Mouse (Mus musculus) MEL (cell line): ENCODE measurements around the gene Grb7. TPM values are rescaled to one million over a fixed set of nuclear protein-coding genes. Genes with fewer than 3 reads are reported as not detected.

Experiments used
- DNase-seq: peaks from one replicate; pipeline ENCODE4 v3.0.0; 2011; ENCODE audit warnings: low read depth, low spot score
- H3K27ac ChIP-seq: 2 replicates; pipeline ENCODE4 v1.5.1; 2012; ENCODE audit warnings: low read depth, mild to moderate bottlenecking, control low read depth, low read length, moderate library complexity; ENCODE audit not compliant: control insufficient read depth
- H3K27me3 ChIP-seq, 2 experiments: fragments of 150-350 bp in 1 of 2; sonication (generic) in 1 of 2; 2 replicates each; pipeline ENCODE4 v1.6.1; 2012; ENCODE audit warnings: low read length in 2 of 2, mild to moderate bottlenecking in 2 of 2, improper control_type of control experiment in 1 of 2, moderate library complexity in 1 of 2; ENCODE audit not compliant: insufficient read depth in 2 of 2, control insufficient read depth in 1 of 2
- H3K36me3 ChIP-seq, 2 experiments: 2 replicates each; pipeline ENCODE4 v1.6.1; 2012 to 2014; ENCODE audit warnings: low read length in 2 of 2, improper control_type of control experiment in 1 of 2, inconsistent platforms in 1 of 2, mild to moderate bottlenecking in 1 of 2; ENCODE audit not compliant: insufficient read depth in 2 of 2, control insufficient read depth in 1 of 2
- H3K4me1 ChIP-seq, 2 experiments: fragments of 150-350 bp in 1 of 2; sonication (generic) in 1 of 2; 2 replicates each; pipeline ENCODE4 v1.6.1; 2012; ENCODE audit warnings: low read length in 2 of 2, improper control_type of control experiment in 1 of 2, mild to moderate bottlenecking in 1 of 2; ENCODE audit not compliant: insufficient read depth in 2 of 2, control insufficient read depth in 1 of 2
- H3K4me3 ChIP-seq, 2 experiments: fragments of 150-350 bp in 1 of 2; sonication (generic) in 1 of 2; 2 replicates each; pipeline ENCODE4 v1.5.1; 2012; ENCODE audit warnings: low read depth in 2 of 2, low read length in 2 of 2, mild to moderate bottlenecking in 2 of 2, moderate library complexity in 2 of 2, control low read depth in 1 of 2, improper control_type of control experiment in 1 of 2; ENCODE audit not compliant: control insufficient read depth in 1 of 2, insufficient read depth in 1 of 2
- H3K79me2 ChIP-seq: 2 replicates; pipeline ENCODE4 v1.6.1; 2012; ENCODE audit warnings: mild to moderate bottlenecking, low read length, moderate library complexity; ENCODE audit not compliant: control insufficient read depth, poor library complexity, insufficient read depth
- H3K9ac ChIP-seq: 2 replicates; pipeline ENCODE4 v1.6.1; 2012; ENCODE audit warnings: low read depth, mild to moderate bottlenecking, control low read depth, low read length, moderate library complexity; ENCODE audit not compliant: control insufficient read depth, poor library complexity, severe bottlenecking
- H3K9me3 ChIP-seq: fragments of 150-350 bp; sonication (generic); replicated peaks from 2 replicates; pipeline ENCODE4 v1.6.1; 2012; ENCODE audit warnings: mild to moderate bottlenecking, low read length, improper control_type of control experiment, moderate library complexity; ENCODE audit not compliant: insufficient read depth
- CHD1 ChIP-seq: IDR thresholded peaks from 2 replicates; pipeline ENCODE4 v1.6.1; 2012; ENCODE audit warnings: low read depth, mild to moderate bottlenecking, inconsistent platforms, low read length, improper control_type of control experiment
- CTCF ChIP-seq, 3 experiments: IDR thresholded peaks in 2 of 3; conservative IDR thresholded peaks in 1 of 3; 2 replicates each; pipeline ENCODE4 v1.5.1; 2011 to 2012; ENCODE audit warnings: low read length in 3 of 3, low read depth in 2 of 3, mild to moderate bottlenecking in 2 of 3, improper control_type of control experiment in 1 of 3, inconsistent platforms in 1 of 3, mixed read lengths in 1 of 3, moderate library complexity in 1 of 3; ENCODE audit not compliant: control insufficient read depth in 1 of 3, insufficient read depth in 1 of 3, poor library complexity in 1 of 3, severe bottlenecking in 1 of 3
- ETS1 ChIP-seq: IDR thresholded peaks from 2 replicates; pipeline ENCODE4 v1.6.1; 2012; ENCODE audit warnings: low read depth, mild to moderate bottlenecking, inconsistent platforms, low read length, improper control_type of control experiment, moderate library complexity
- GATA1 ChIP-seq: IDR thresholded peaks from 2 replicates; pipeline ENCODE4 v1.6.1; 2011; ENCODE audit warnings: low read depth, low read length, improper control_type of control experiment
- HCFC1 ChIP-seq: IDR thresholded peaks from 2 replicates; pipeline ENCODE4 v1.6.1; 2012; ENCODE audit warnings: low read depth, mild to moderate bottlenecking, inconsistent platforms, low read length, improper control_type of control experiment, moderate library complexity
- JUND ChIP-seq: IDR thresholded peaks from 2 replicates; pipeline ENCODE4 v1.6.1; 2011; ENCODE audit warnings: low read depth, mild to moderate bottlenecking, improper control_type of control experiment, low read length
- MAZ ChIP-seq: IDR thresholded peaks from 2 replicates; pipeline ENCODE4 v1.6.1; 2012; ENCODE audit warnings: low read depth, mild to moderate bottlenecking, inconsistent platforms, low read length, improper control_type of control experiment
- MEF2A ChIP-seq: IDR thresholded peaks from 2 replicates; pipeline ENCODE4 v1.6.1; 2014; ENCODE audit warnings: low read depth, mild to moderate bottlenecking, inconsistent platforms, low read length, improper control_type of control experiment; ENCODE audit not compliant: poor library complexity, insufficient replicate concordance, severe bottlenecking; ENCODE audit errors: extremely low read depth
- MYB ChIP-seq: IDR thresholded peaks from 2 replicates; pipeline ENCODE4 v1.6.1; 2011; ENCODE audit warnings: mild to moderate bottlenecking, low read depth, low read length, improper control_type of control experiment
- MYC ChIP-seq: IDR thresholded peaks from 2 replicates; pipeline ENCODE4 v1.6.1; 2011; ENCODE audit warnings: low read depth, mild to moderate bottlenecking, low read length, improper control_type of control experiment, moderate library complexity
- POLR2A ChIP-seq, 2 experiments: IDR thresholded peaks; 2 replicates each; pipeline ENCODE4 v1.6.1; 2011 to 2012; ENCODE audit warnings: low read length in 2 of 2, mild to moderate bottlenecking in 2 of 2, control low read depth in 1 of 2, improper control_type of control experiment in 1 of 2, low read depth in 1 of 2, moderate library complexity in 1 of 2; ENCODE audit not compliant: control insufficient read depth in 1 of 2, insufficient read depth in 1 of 2, poor library complexity in 1 of 2
- POLR2AphosphoS2 ChIP-seq: IDR thresholded peaks from 2 replicates; pipeline ENCODE4 v1.6.1; 2011; ENCODE audit warnings: low read length, improper control_type of control experiment
- SIN3A ChIP-seq: IDR thresholded peaks from 2 replicates; pipeline ENCODE4 v1.6.1; 2012; ENCODE audit warnings: low read length, improper control_type of control experiment, inconsistent platforms
- TAL1 ChIP-seq: IDR thresholded peaks from 2 replicates; pipeline ENCODE4 v1.6.1; 2012; ENCODE audit warnings: mild to moderate bottlenecking, inconsistent platforms, low read length, moderate library complexity, mixed read lengths
- TCF12 ChIP-seq: IDR thresholded peaks from 2 replicates; pipeline ENCODE4 v1.6.1; 2014; ENCODE audit warnings: low read depth, mild to moderate bottlenecking, inconsistent platforms, low read length, improper control_type of control experiment, moderate library complexity
- UBTF ChIP-seq: IDR thresholded peaks from 2 replicates; pipeline ENCODE4 v1.6.1; 2012; ENCODE audit warnings: low read depth, mild to moderate bottlenecking, inconsistent platforms, low read length, improper control_type of control experiment, moderate library complexity, borderline replicate concordance; ENCODE audit not compliant: insufficient read depth
- ZC3H11A ChIP-seq: IDR thresholded peaks from 2 replicates; pipeline ENCODE4 v1.6.1; 2012; ENCODE audit warnings: low read depth, mild to moderate bottlenecking, inconsistent platforms, low read length, improper control_type of control experiment
- ZKSCAN1 ChIP-seq: IDR thresholded peaks from 2 replicates; pipeline ENCODE4 v1.6.1; 2012; ENCODE audit warnings: low read depth, mild to moderate bottlenecking, inconsistent platforms, low read length, improper control_type of control experiment, moderate library complexity
- ZMIZ1 ChIP-seq: IDR thresholded peaks from 2 replicates; pipeline ENCODE4 v1.6.1; 2012; ENCODE audit warnings: low read depth, mild to moderate bottlenecking, inconsistent platforms, low read length, improper control_type of control experiment, moderate library complexity
- ZNF384 ChIP-seq: IDR thresholded peaks from 2 replicates; pipeline ENCODE4 v1.6.1; 2012; ENCODE audit warnings: low read depth, mild to moderate bottlenecking, inconsistent platforms, low read length, improper control_type of control experiment
- polyA plus RNA-seq, 2 experiments: library from polyadenylated mRNA; stranded (reverse) in 1 of 2; unstranded in 1 of 2; fragments of >175 nt in 1 of 2; fragments of >200 nt in 1 of 2; gene quantifications; 2 replicates each; pipeline versions ENCODE4 v1.2.1 to v1.2.4; 2012; ENCODE audit warnings: low replicate concordance in 2 of 2, low read depth in 1 of 2; ENCODE audit not compliant: insufficient read length in 2 of 2, insufficient read depth in 1 of 2, missing spikeins in 1 of 2
- total RNA-seq: library from RNA; depleted of rRNA; stranded (reverse); fragments of 300-350 nt; gene quantifications from 2 replicates; pipeline ENCODE4 v1.2.3, GENCODE M21; 2012

The Grb7 gene
- total and polyA plus RNA-seq, 3 experiments, result 0.21 TPM; not detected in 2

DNA sequence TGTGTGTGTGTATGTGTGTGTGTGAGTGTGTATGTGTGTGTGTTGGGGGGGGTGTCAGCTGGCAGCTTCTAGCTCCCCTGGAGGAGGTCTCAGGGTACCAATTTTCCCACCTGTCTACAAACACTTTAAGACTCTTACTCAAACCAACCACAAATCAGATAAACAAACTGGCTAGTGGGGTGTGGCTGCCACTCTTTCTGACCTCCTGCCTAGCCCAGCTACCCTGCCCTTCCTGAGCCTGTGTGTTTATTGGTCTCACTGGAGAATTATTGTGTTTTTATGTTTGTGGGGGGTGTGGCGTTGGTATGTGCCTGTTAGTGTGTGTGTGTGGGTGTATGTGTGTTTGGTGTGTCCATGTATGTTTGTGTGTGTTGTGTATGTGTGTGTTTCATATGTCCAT lies 29.1 kb upstream of the Grb7 start:
- H3K27ac ChIP-seq, result no peak overlapping the region
- H3K9ac ChIP-seq, result no peak overlapping the region
- H3K36me3 ChIP-seq, result no peaks in the 10 kb centered on the region
- no peaks in the 10 kb centered on the region for H3K79me2 ChIP-seq
- DNase-seq, result no peak
- H3K9me3 ChIP-seq, result no peaks in the 10 kb centered on the region
- H3K4me3 ChIP-seq, result no peak overlapping the region
- peaks cover 7 to 9% of the 10 kb centered on the region in 2 experiments for H3K27me3 ChIP-seq
- TF ChIP-seq UBTF (no peak), CHD1 (no peak), TAL1 (no peak), JUND (no peak), ZMIZ1 (no peak), ZKSCAN1 (no peak), POLR2A (IDR thresholded peaks at IDR 0.05; ENCODE audit: control insufficient read depth in 1 of 2, insufficient read depth in 1 of 2, low read depth in 1 of 2, low read length in 2 of 2, poor library complexity in 1 of 2) (no peak), ZNF384 (no peak), MYB (no peak), ETS1 (no peak), POLR2AphosphoS2 (no peak), HCFC1 (no peak), SIN3A (no peak), CTCF (IDR thresholded peaks at IDR 0.05 in 2 of 3, conservative IDR thresholded peaks at IDR 0.05 in 1 of 3; ENCODE audit: control insufficient read depth in 1 of 3, insufficient read depth in 1 of 3, low read depth in 2 of 3, low read length in 3 of 3, poor library complexity in 1 of 3, severe bottlenecking in 1 of 3) (no peak), MYC (no peak), TCF12 (no peak), GATA1 (no peak), MEF2A (no peak), ZC3H11A (no peak), MAZ (no peak)
- H3K4me1 ChIP-seq, result peaks cover 0 to 7% of the 10 kb centered on the region in 2 experiments; a peak in 2 of 4 replicates

DNA sequence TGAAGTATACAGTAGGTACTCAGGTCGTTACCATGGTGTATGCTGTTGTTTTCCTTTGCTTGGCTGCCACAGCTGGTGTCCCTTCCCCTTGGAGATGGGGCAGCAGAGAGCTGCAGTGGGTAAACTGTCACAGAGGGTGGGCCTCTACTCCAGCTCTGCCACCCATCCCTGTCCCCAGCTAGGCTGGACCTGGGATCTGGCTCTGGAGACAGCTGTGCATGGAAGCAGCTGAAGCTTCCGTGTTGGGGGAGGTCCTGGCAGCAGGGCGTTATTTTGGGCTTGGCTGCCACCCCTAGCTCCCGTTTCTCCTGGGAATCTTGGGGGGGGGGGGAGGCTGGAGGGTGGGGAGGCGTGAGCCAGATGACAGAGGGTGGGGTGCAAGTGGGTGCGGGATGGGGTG lies 27.9 kb upstream of the Grb7 start:
- no peak for DNase-seq
- H3K4me1 ChIP-seq, result peaks cover 0 to 7% of the 10 kb centered on the region in 2 experiments; a peak in 2 of 4 replicates
- H3K9me3 ChIP-seq, result no peaks in the 10 kb centered on the region
- H3K27ac ChIP-seq, result no peak overlapping the region
- no peaks in the 10 kb centered on the region for H3K36me3 ChIP-seq
- TF ChIP-seq MEF2A, result no peak
- H3K79me2 ChIP-seq, result no peaks in the 10 kb centered on the region
- H3K9ac ChIP-seq, result no peak overlapping the region
- peaks cover 7 to 11% of the 10 kb centered on the region in 2 experiments for H3K27me3 ChIP-seq
- H3K4me3 ChIP-seq, result no peak overlapping the region
